Mouse (Mus musculus) kidney, embryonic 16.5 days (tissue): ENCODE results near the gene Cd40. TPM values are rescaled to one million over a fixed set of nuclear protein-coding genes. Genes with fewer than 3 reads are reported as not detected.

Experiments
- ATAC-seq: fragments of 200-750 bp; cut with Nextera tagmentation; 2 replicates; pipeline ENCODE4 v1.8.0; 2017; ENCODE audit warnings: moderate TSS enrichment; ENCODE audit not compliant: low FRiP score, low TSS enrichment
- H3K27ac ChIP-seq: fragments of 300-500 bp; sonication (generic); 2 replicates; pipeline ENCODE4 v1.5.1; 2014; ENCODE audit warnings: low read length
- H3K27me3 ChIP-seq: fragments of 300-500 bp; sonication (generic); 2 replicates; pipeline ENCODE4 v1.6.1; 2014; ENCODE audit warnings: low read length, control low read depth, mixed read lengths; ENCODE audit not compliant: insufficient read depth
- H3K36me3 ChIP-seq: fragments of 300-500 bp; sonication (generic); 2 replicates; pipeline ENCODE4 v1.6.1; 2014; ENCODE audit warnings: low read length, control low read depth, mixed read lengths; ENCODE audit not compliant: insufficient read depth
- H3K4me1 ChIP-seq: fragments of 300-500 bp; sonication (generic); 2 replicates; pipeline ENCODE4 v1.6.1; 2014; ENCODE audit warnings: low read length, control low read depth, mixed read lengths; ENCODE audit not compliant: insufficient read depth
- H3K4me2 ChIP-seq: fragments of 300-500 bp; sonication (generic); replicated peaks from 2 replicates; pipeline ENCODE4 v1.6.1; 2014; ENCODE audit warnings: low read depth, low read length
- H3K4me3 ChIP-seq: fragments of 300-500 bp; sonication (generic); 2 replicates; pipeline ENCODE4 v1.5.1; 2014; ENCODE audit warnings: mild to moderate bottlenecking, low read length
- H3K9ac ChIP-seq: fragments of 300-500 bp; sonication (generic); replicated peaks from 2 replicates; pipeline ENCODE4 v1.6.1; 2014; ENCODE audit warnings: low read length
- H3K9me3 ChIP-seq: fragments of 300-500 bp; sonication (generic); 2 replicates; pipeline ENCODE4 v1.6.1; 2016; ENCODE audit warnings: low read length, control low read depth
- WGBS: fragments of 180-500 bp; shearing (Covaris S2); extraction: QIAGEN DNeasy Blood & Tissue Kit; methylation state at CpG from one replicate; pipeline ENCODE4 v1.1.7; 2014; 5-methylcytosine and 5-hydroxymethylcytosine counted together
- polyA plus RNA-seq: library from polyadenylated mRNA; unstranded; fragments of >200 nt; fragmentation: Nextera tagmentation; extraction: Ambion mirVana; gene quantifications from 2 replicates; pipeline ENCODE4 v1.2.1, GENCODE M21; 2015

Cd40 gene
- polyA plus RNA-seq, result 9.3 and 12.5 TPM in 2 replicates

GRCm38 (mm10) chr2:165054888-165055852, at the start of gene Cd40:
Gene Cd40 (plus strand): TSS chr2:165055627.
- Histone ChIP-seq H3K4me3 (peak within 1 kb of the TSS; percentile 35), H3K27me3 (peaks cover 8% of the 10 kb centered on the region; the same call in 1 of the 2 replicates), H3K9me3 (no peaks in the 10 kb centered on the region), H3K4me2 (peak within 1 kb of the TSS; percentile 58), H3K27ac (no peak within 1 kb of the TSS), H3K9ac (peak within 1 kb of the TSS; percentile 54; the same call in 1 of the 2 replicates), H3K36me3 (no peaks in the 10 kb centered on the region), H3K4me1 (peaks cover 6% of the 10 kb centered on the region)
- 13% methylated on average over 25 of the region's 25 CpGs for WGBS
- ATAC-seq, result peak; percentile 92

GRCm38 (mm10) chr2:165006813-165007212, 48.6 kb upstream of the Cd40 start:
- Histone ChIP-seq H3K4me1 (no peaks in the 10 kb centered on the region), H3K4me3 (no peak overlapping the region), H3K36me3 (peaks cover 90% of the 10 kb centered on the region), H3K4me2 (no peak overlapping the region), H3K9ac (no peak overlapping the region), H3K9me3 (no peaks in the 10 kb centered on the region), H3K27me3 (no peaks in the 10 kb centered on the region), H3K27ac (no peak overlapping the region)
- WGBS, result 93% methylated on average over 4 of the region's 4 CpGs
- ATAC-seq, result no peak

GRCm38 (mm10) chr2:165007986-165008385, 47.4 kb upstream of the Cd40 start:
- ATAC-seq, result no peak
- no peak overlapping the region for H3K9ac ChIP-seq

GRCm38 (mm10) chr2:165009161-165009560, 46.3 kb upstream of the Cd40 start:
- peaks cover 79% of the 10 kb centered on the region for H3K36me3 ChIP-seq
- H3K27ac ChIP-seq, result no peak overlapping the region
- H3K9me3 ChIP-seq, result no peaks in the 10 kb centered on the region
- H3K27me3 ChIP-seq, result no peaks in the 10 kb centered on the region
- no peak overlapping the region for H3K4me3 ChIP-seq
- H3K9ac ChIP-seq, result no peak overlapping the region
- WGBS, result 96% methylated on average over 14 of the region's 14 CpGs
- no peak for ATAC-seq
- H3K4me2 ChIP-seq, result no peak overlapping the region
- H3K4me1 ChIP-seq, result no peaks in the 10 kb centered on the region

More at GRCm38 (mm10) chr2:165007986-165008385, 47.4 kb upstream of the Cd40 start:
- Histone ChIP-seq H3K9me3 (no peaks in the 10 kb centered on the region), H3K27ac (no peak overlapping the region), H3K4me3 (no peak overlapping the region), H3K4me1 (no peaks in the 10 kb centered on the region), H3K27me3 (no peaks in the 10 kb centered on the region), H3K4me2 (no peak overlapping the region), H3K36me3 (peaks cover 90% of the 10 kb centered on the region)
- 100% methylated on average over 1 of the region's 1 CpGs for WGBS

GRCm38 (mm10) chr2:165009581-165009980, 45.8 kb upstream of the Cd40 start:
- no peak overlapping the region for H3K4me3 ChIP-seq
- no peak overlapping the region for H3K9ac ChIP-seq
- no peak overlapping the region for H3K4me2 ChIP-seq
- no peaks in the 10 kb centered on the region for H3K9me3 ChIP-seq
- peaks cover 75% of the 10 kb centered on the region for H3K36me3 ChIP-seq
- no peaks in the 10 kb centered on the region for H3K4me1 ChIP-seq
- no peak for ATAC-seq
- no peak overlapping the region for H3K27ac ChIP-seq
- 86% methylated on average over 2 of the region's 2 CpGs for WGBS
- no peaks in the 10 kb centered on the region for H3K27me3 ChIP-seq

GRCm38 (mm10) chr2:165010351-165010750, 45.1 kb upstream of the Cd40 start:
- ATAC-seq, result no peak
- H3K4me2 ChIP-seq, result no peak overlapping the region
- H3K4me3 ChIP-seq, result no peak overlapping the region
- H3K9ac ChIP-seq, result no peak overlapping the region
- no peak overlapping the region for H3K27ac ChIP-seq
- no peaks in the 10 kb centered on the region for H3K9me3 ChIP-seq
- no peaks in the 10 kb centered on the region for H3K27me3 ChIP-seq
- 72% methylated on average over 10 of the region's 10 CpGs for WGBS
- H3K36me3 ChIP-seq, result peaks cover 67% of the 10 kb centered on the region
- H3K4me1 ChIP-seq, result no peaks in the 10 kb centered on the region

- H3K4me2 ChIP-seq, result no peak overlapping the region
- no peak overlapping the region for H3K27ac ChIP-seq
- no peak for ATAC-seq
- no peak overlapping the region for H3K4me3 ChIP-seq
- no peaks in the 10 kb centered on the region for H3K27me3 ChIP-seq
- WGBS, result 98% methylated on average over 5 of the region's 5 CpGs
- no peaks in the 10 kb centered on the region for H3K9me3 ChIP-seq
- peaks cover 29% of the 10 kb centered on the region for H3K36me3 ChIP-seq
- no peaks in the 10 kb centered on the region for H3K4me1 ChIP-seq
- no peak overlapping the region for H3K9ac ChIP-seq
These were observed 40.5 kb upstream of the Cd40 start for GRCm38 (mm10) chr2:165014935-165015334.

GRCm38 (mm10) chr2:165020490-165020889, 34.9 kb upstream of the Cd40 start:
- ATAC-seq, result no peak
- 0 out of 2 replicates have a peak, but pooled peaks cover 11% of the 10 kb centered on the region for H3K36me3 ChIP-seq
- no peak overlapping the region for H3K9ac ChIP-seq
- no peak overlapping the region for H3K4me2 ChIP-seq
- no peak overlapping the region for H3K27ac ChIP-seq
- WGBS, result 90% methylated on average over 3 of the region's 3 CpGs
- no peaks in the 10 kb centered on the region for H3K27me3 ChIP-seq
- H3K4me1 ChIP-seq, result no peaks in the 10 kb centered on the region
- no peak overlapping the region for H3K4me3 ChIP-seq
- no peaks in the 10 kb centered on the region for H3K9me3 ChIP-seq

GRCm38 (mm10) chr2:165027163-165027562, 28.3 kb upstream of the Cd40 start:
- Histone ChIP-seq H3K9me3 (no peaks in the 10 kb centered on the region), H3K4me1 (peaks cover 1% of the 10 kb centered on the region; the same call in 1 of the 2 replicates), H3K27me3 (no peaks in the 10 kb centered on the region), H3K27ac (no peak overlapping the region), H3K4me2 (no peak overlapping the region), H3K36me3 (0 out of 2 replicates have a peak, but pooled peaks cover 5% of the 10 kb centered on the region), H3K4me3 (no peak overlapping the region), H3K9ac (no peak overlapping the region)
- 63% methylated on average over 1 of the region's 1 CpGs for WGBS
- no peak for ATAC-seq

- H3K27ac ChIP-seq, result no peak overlapping the region
- H3K4me2 ChIP-seq, result 0 out of 2 replicates have a peak overlapping the region, but pooled peaks have one; percentile 12
- ATAC-seq, result no peak
- no peaks in the 10 kb centered on the region for H3K27me3 ChIP-seq
- H3K9me3 ChIP-seq, result no peaks in the 10 kb centered on the region
- H3K4me3 ChIP-seq, result no peak overlapping the region
- H3K9ac ChIP-seq, result 0 out of 2 replicates have a peak overlapping the region, but pooled peaks have one; percentile 16
- no peaks in the 10 kb centered on the region for H3K36me3 ChIP-seq
- peaks cover 22% of the 10 kb centered on the region for H3K4me1 ChIP-seq
- 41% methylated on average over 3 of the region's 3 CpGs for WGBS
These were observed 22.9 kb upstream of the Cd40 start for GRCm38 (mm10) chr2:165032533-165032932.
